Mouse (Mus musculus): Measurements from ENCODE around the gene Cradd.

Cradd gene

DNA sequence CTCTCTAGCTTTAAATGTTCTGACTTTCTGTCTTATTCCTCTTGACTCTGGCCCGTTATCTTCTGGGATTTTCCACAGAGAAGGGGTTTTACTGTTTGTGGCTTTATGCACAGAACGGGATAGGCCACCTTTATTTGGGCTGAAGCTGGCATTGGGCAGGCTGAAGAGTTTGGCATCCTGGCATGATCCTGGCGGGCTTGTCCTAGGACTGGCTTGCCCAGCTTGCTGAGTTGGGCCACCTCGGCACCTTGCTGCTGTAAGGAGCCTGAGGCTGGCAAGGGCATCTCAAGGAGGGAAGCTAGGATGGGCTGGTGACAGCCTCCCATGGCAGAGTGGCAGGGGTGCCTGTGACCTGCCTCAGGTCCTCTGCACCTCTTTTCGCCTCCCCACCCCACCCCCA, 55.6 kb downstream of the Cradd start:
- no peak for DNase-seq

GRCm38 (mm10) chr10:95266983-95267382, 57.0 kb downstream of the Cradd start:
- DNase-seq, result no peak

- no peak for DNase-seq
These were observed 57.7 kb downstream of the Cradd start for GRCm38 (mm10) chr10:95266041-95266762.

- DNase-seq, result no peak
These were observed 58.4 kb downstream of the Cradd start for GRCm38 (mm10) chr10:95265576-95265975.

DNA sequence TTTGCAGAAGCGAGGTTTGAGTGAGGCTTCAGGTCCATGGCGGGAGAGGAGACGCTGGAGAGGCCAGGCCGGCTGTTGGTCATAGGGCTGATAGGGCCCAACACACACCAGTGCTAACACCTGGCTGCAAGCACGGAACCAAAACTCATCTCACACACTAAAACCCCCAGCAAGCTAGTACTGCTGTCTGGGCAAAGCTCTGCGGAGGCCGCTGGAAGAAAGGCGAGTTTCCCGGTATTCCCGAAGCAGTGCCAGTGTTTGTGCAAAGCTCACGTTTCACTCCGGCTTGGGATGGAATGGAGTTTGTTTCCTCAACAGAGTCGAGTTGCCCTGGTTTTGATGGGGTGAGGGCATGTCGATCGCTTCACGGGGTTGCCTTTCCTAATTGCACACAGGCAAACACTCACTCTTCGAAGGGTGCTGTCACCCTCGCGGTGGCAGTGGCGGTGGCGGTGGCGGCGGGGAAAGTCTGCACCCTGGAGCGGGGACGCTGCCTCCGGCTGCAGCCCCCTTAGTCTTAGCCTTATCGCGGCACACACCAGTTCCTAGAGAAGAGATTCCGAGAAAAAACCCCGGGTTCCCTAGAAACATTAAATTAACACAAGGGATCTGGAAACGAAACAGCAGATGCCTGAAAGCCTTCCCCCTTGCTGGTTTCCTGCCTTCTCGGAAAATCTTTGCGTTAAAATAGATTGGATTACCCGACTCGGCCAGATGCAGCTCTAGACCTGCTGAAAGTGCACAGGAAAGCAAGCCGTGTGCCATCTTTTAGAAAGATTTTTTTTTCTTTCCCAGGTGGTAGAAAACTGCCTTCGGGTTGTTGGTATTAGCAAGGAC, 59.2 kb downstream of the Cradd start:
- DNase-seq, result no peak

DNA sequence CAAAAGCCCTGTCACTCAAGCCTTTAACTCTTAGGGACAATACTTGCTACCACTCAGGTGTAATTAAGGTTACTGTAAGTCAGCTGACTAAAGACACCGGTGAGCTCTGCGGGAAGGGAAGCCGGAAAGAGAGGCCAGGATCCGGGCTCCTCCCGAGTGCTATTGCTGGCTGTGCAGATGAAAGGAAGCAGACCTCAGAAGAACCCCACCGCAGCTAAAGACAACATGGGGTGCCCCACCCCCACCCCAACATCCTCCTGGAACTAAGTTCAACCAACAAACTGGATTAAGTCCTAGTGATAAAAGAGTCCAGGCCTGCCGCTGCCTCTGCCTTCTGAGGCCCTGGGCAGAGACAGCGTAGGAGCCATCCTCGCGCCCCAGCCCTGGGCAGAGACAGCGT, 61.5 kb downstream of the Cradd start:
- DNase-seq, result no peak

GRCm38 (mm10) chr10:95261279-95261678, 62.7 kb downstream of the Cradd start:
- DNase-seq, result no peak

DNA sequence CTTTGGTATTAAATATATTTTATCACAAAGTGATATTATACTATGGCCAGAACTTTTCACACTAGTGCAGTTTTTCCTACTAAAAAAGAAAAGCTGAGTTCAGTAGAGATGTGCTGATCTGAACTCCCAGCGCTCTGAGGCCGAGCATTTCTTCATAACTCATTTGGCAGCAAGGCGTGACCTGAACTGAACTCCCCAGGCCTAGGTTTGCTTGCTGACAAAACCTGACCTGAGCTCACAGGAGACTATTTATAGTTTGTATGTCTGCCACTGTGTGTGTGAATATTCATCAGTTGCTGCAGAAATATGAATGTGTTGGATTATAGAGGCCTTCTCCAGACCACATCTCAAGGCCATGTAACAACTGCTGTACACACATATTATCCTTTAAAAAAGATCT, 63.5 kb downstream of the Cradd start:
- no peak for DNase-seq

DNA sequence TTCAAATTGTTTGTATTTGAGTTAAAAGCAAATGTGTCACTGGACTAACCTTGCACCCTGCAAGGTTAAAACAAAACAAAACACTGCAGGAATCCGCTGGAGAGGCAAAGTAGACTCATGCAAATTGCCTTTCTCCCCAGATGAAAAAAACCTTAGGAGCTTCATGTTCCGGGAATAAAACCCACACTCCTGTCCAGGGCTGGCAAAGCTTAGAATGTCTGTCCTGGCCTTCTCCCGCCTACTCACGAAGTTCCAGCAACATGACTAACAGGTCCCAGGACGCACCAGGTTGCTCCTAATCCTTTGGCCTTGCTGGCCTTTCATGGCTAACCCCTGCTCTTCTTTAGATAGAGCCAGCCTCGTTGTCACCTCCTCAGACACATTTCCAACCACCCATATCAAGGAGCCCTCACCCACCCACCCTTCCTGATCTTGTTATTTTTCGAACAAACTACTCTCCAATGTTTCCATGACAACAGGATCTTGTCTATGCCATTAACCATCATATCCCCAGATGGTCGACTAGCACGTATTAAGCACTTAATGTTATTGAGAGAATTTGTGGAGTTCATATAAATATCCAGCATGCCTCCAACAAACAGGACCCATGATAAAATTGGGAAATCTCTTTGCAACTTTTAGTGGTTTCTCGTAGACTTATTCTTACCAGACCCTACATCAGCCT, 65.3 kb downstream of the Cradd start:
- DNase-seq, result no peak

DNA sequence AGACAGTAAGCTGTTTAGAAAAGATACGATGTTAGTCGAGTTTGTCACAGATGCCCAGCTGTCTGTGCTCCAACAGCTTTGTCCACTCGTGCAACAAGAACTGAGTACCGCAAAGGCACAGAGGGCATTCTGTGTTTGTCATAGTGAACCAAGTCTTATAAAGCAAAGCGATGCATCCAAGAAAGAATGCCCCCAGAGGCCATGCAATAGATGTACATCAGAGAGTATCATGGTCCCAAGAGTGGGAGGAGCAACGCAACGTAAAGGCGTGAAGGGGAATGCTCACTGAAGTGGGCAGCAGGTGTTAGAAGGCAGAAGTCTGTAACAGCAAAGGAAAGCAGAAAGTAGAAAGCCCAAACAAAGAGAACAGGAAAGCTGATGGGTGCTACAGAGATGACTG, 66.0 kb downstream of the Cradd start:
- no peak for DNase-seq

GRCm38 (mm10) chr10:95256095-95256494, 67.8 kb downstream of the Cradd start:
- no peak for DNase-seq

DNA sequence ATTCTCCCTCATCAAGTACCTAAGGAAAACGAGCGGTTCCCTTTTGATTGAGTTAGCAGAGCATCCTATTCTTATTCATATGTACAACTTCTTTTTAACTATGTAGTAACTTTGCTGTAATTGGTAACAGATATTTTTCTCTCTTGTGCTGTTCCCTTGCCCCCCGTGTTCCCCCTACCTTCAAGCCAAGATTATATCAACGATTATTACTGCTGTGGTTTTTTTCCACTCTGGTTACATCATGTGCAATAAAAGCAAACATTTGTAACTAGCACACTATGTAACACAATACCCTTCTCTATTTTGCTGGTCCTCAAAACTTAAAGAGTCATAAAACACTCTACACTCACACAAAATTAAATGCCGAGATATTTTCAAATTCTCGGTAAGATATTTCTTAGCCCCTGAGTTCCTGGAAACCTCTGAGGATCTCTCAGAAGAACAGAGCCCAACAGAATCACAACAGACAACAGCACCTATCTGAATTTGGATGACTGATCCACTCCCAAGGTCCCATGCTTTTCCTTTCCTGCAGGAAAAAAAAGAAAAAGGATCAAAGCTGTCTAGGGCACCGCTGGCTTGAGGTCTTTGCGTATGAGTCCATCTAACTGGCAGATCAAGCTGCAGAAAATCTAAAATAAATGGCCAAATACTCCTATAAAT, 68.8 kb downstream of the Cradd start:
- DNase-seq, result no peak

DNA sequence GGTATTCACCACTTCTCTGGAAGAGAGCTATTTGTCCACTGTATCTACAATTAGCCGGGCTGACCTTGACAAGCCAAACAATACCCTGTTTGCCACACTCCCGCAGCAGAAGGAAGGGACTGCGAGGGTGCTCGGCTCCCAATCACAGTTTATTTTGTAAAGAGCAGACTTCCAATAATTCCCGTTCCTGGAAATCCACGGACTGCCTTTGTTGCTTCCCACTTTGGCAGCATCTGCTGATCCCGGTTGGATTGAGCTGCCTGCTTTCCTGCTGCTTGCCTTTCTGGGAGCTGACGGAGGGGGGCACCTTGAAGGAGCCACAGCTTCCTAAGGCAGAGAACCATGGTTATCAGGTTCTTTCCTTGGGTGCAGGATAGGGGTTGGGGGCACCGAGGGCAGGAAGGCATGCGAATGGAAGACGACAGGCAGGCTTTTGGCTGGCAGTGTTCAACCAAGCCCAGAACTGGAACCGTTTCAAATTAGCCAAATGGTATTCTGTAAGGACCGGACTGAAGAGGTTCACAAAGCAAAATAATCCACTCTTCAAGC, 69.4 kb downstream of the Cradd start:
- peak; percentile 56 for DNase-seq

- DNase-seq, result no peak
These were observed 69.9 kb downstream of the Cradd start for GRCm38 (mm10) chr10:95254046-95254445.

GRCm38 (mm10) chr10:95251674-95252073, 72.3 kb downstream of the Cradd start:
- no peak for DNase-seq

DNA sequence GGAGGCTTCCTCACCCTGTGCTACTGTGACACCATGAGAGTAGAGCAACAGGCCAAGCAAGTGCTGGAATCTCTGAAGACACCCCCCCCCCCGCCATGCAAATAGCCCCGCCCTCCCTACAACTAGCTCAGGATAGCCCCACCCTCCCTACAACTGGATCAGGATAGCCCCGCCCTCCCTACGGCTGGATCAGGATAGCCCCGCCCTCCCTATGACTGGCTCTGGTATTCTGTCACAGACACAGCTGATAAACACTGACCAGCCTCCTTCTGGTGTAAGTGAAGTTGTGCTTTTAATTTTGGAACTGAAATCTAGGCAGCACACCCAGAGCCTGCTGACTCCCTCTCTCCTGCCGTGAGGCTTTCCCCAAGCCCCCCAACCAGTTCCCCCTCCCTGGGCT, 75.6 kb downstream of the Cradd start:
- DNase-seq, result no peak

DNA sequence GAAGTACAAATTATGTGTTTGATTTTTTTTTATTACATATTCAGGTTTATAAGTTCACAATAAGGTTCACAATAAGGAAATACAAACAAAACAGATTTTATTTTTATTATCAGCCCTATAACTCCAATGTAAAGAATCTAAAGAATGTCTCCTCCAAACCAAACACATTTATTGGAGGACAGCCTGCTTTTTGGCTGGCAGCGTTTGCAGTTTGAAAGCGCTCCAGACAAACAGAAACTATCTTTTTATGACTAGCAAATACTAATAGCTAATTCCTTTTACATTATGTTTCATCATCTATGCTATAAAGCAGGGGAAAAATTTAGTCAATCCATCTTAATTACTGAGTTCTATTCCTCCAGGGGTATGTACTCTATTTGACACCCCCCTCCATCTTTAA, 77.2 kb downstream of the Cradd start:
- no peak for DNase-seq

GRCm38 (mm10) chr10:95245680-95245982, 78.3 kb downstream of the Cradd start:
- no peak for DNase-seq

GRCm38 (mm10) chr10:95244961-95245679, 78.8 kb downstream of the Cradd start:
- no peak for DNase-seq

DNA sequence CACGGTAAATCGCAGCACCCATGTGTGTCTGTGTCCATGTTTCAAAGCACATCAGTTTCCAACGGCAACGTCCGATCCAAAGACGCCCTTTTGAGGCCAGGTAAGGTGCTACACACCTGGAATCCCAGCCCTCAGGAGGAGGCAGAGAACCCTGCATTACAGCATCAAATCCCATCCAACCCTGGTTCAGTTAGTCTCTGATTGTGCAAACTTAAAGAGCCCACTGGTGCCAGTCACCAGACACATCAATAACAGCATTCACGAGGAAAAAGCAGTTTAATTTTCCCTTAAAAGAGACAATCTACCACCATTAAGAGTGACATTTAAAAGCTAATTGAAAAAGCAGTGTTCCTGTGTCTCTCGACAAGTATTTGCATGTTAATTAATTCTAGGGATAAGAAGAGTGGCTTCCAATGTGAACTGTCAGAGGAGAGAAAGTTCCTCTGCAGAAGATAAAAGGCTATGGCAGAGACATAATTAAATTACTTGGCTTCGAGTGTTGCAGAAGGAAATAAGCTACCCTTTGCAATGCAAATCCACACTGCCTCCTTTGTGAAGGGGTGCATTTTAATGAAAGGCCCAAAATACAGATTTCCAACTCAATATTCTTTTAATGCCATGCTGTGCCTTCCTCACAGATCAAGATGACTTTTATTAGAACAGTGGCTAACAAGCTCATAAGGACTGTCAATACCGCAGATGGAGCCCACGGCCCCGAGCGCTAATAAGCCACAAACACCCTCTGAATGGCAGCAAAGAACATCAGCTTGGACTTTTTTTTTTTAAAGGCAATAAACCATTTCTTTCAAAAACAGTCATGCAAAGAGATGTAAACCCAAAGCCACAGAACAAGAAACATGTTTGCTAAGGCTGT, 84.5 kb downstream of the Cradd start:
- no peak for DNase-seq

- DNase-seq, result no peak
These were observed 85.3 kb downstream of the Cradd start for GRCm38 (mm10) chr10:95238667-95239066.
